Mouse (Mus musculus) MEL (cell line): ENCODE results near the gene Lrfn4. TPM values are rescaled to one million over a fixed set of nuclear protein-coding genes. Genes with fewer than 3 reads are reported as not detected.

Source experiments
- DNase-seq: peaks from one replicate; pipeline ENCODE4 v3.0.0; 2011; ENCODE audit warnings: low read depth, low spot score
- H3K27ac ChIP-seq: 2 replicates; pipeline ENCODE4 v1.5.1; 2012; ENCODE audit warnings: low read depth, mild to moderate bottlenecking, control low read depth, low read length, moderate library complexity; ENCODE audit not compliant: control insufficient read depth
- H3K27me3 ChIP-seq, 2 experiments: fragments of 150-350 bp in 1 of 2; sonication (generic) in 1 of 2; 2 replicates each; pipeline ENCODE4 v1.6.1; 2012; ENCODE audit warnings: low read length in 2 of 2, mild to moderate bottlenecking in 2 of 2, improper control_type of control experiment in 1 of 2, moderate library complexity in 1 of 2; ENCODE audit not compliant: insufficient read depth in 2 of 2, control insufficient read depth in 1 of 2
- H3K36me3 ChIP-seq, 2 experiments: 2 replicates each; pipeline ENCODE4 v1.6.1; 2012 to 2014; ENCODE audit warnings: low read length in 2 of 2, improper control_type of control experiment in 1 of 2, inconsistent platforms in 1 of 2, mild to moderate bottlenecking in 1 of 2; ENCODE audit not compliant: insufficient read depth in 2 of 2, control insufficient read depth in 1 of 2
- H3K4me1 ChIP-seq, 2 experiments: fragments of 150-350 bp in 1 of 2; sonication (generic) in 1 of 2; 2 replicates each; pipeline ENCODE4 v1.6.1; 2012; ENCODE audit warnings: low read length in 2 of 2, improper control_type of control experiment in 1 of 2, mild to moderate bottlenecking in 1 of 2; ENCODE audit not compliant: insufficient read depth in 2 of 2, control insufficient read depth in 1 of 2
- H3K4me3 ChIP-seq, 2 experiments: fragments of 150-350 bp in 1 of 2; sonication (generic) in 1 of 2; 2 replicates each; pipeline ENCODE4 v1.5.1; 2012; ENCODE audit warnings: low read depth in 2 of 2, low read length in 2 of 2, mild to moderate bottlenecking in 2 of 2, moderate library complexity in 2 of 2, control low read depth in 1 of 2, improper control_type of control experiment in 1 of 2; ENCODE audit not compliant: control insufficient read depth in 1 of 2, insufficient read depth in 1 of 2
- H3K79me2 ChIP-seq: 2 replicates; pipeline ENCODE4 v1.6.1; 2012; ENCODE audit warnings: mild to moderate bottlenecking, low read length, moderate library complexity; ENCODE audit not compliant: control insufficient read depth, poor library complexity, insufficient read depth
- H3K9ac ChIP-seq: 2 replicates; pipeline ENCODE4 v1.6.1; 2012; ENCODE audit warnings: low read depth, mild to moderate bottlenecking, control low read depth, low read length, moderate library complexity; ENCODE audit not compliant: control insufficient read depth, poor library complexity, severe bottlenecking
- H3K9me3 ChIP-seq: fragments of 150-350 bp; sonication (generic); replicated peaks from 2 replicates; pipeline ENCODE4 v1.6.1; 2012; ENCODE audit warnings: mild to moderate bottlenecking, low read length, improper control_type of control experiment, moderate library complexity; ENCODE audit not compliant: insufficient read depth
- CHD1 ChIP-seq: IDR thresholded peaks from 2 replicates; pipeline ENCODE4 v1.6.1; 2012; ENCODE audit warnings: low read depth, mild to moderate bottlenecking, inconsistent platforms, low read length, improper control_type of control experiment
- ELF1 ChIP-seq: IDR thresholded peaks from 2 replicates; pipeline ENCODE4 v1.6.1; 2014; ENCODE audit warnings: low read depth, mild to moderate bottlenecking, inconsistent platforms, low read length, improper control_type of control experiment, moderate library complexity
- EP300 ChIP-seq, 2 experiments: IDR thresholded peaks; 2 replicates each; pipeline ENCODE4 v1.6.1; 2011; ENCODE audit warnings: improper control_type of control experiment in 2 of 2, low read length in 2 of 2, low read depth in 1 of 2, mild to moderate bottlenecking in 1 of 2
- GABPA ChIP-seq: IDR thresholded peaks from 2 replicates; pipeline ENCODE4 v1.6.1; 2012; ENCODE audit warnings: low read depth, mild to moderate bottlenecking, inconsistent platforms, low read length, improper control_type of control experiment, moderate library complexity
- JUND ChIP-seq: IDR thresholded peaks from 2 replicates; pipeline ENCODE4 v1.6.1; 2011; ENCODE audit warnings: low read depth, mild to moderate bottlenecking, improper control_type of control experiment, low read length
- MAFK ChIP-seq: IDR thresholded peaks from 2 replicates; pipeline ENCODE4 v1.6.1; 2011; ENCODE audit warnings: low read depth, mild to moderate bottlenecking, low read length, improper control_type of control experiment, borderline replicate concordance
- NRF1 ChIP-seq: IDR thresholded peaks from 2 replicates; pipeline ENCODE4 v1.6.1; 2014; ENCODE audit warnings: low read depth, mild to moderate bottlenecking, inconsistent platforms, low read length, improper control_type of control experiment, moderate library complexity; ENCODE audit not compliant: poor library complexity, insufficient read depth, severe bottlenecking
- POLR2A ChIP-seq, 2 experiments: IDR thresholded peaks; 2 replicates each; pipeline ENCODE4 v1.6.1; 2011 to 2012; ENCODE audit warnings: low read length in 2 of 2, mild to moderate bottlenecking in 2 of 2, control low read depth in 1 of 2, improper control_type of control experiment in 1 of 2, low read depth in 1 of 2, moderate library complexity in 1 of 2; ENCODE audit not compliant: control insufficient read depth in 1 of 2, insufficient read depth in 1 of 2, poor library complexity in 1 of 2
- SIN3A ChIP-seq: IDR thresholded peaks from 2 replicates; pipeline ENCODE4 v1.6.1; 2012; ENCODE audit warnings: low read length, improper control_type of control experiment, inconsistent platforms
- USF1 ChIP-seq: IDR thresholded peaks from 2 replicates; pipeline ENCODE4 v1.6.1; 2014; ENCODE audit warnings: low read depth, mild to moderate bottlenecking, inconsistent platforms, low read length, improper control_type of control experiment, moderate library complexity
- USF2 ChIP-seq, 2 experiments: IDR thresholded peaks; 2 replicates each; pipeline ENCODE4 v1.6.1; 2011 to 2012; ENCODE audit warnings: improper control_type of control experiment in 2 of 2, low read length in 2 of 2, borderline replicate concordance in 1 of 2, inconsistent platforms in 1 of 2, low read depth in 1 of 2, mild to moderate bottlenecking in 1 of 2; ENCODE audit not compliant: insufficient read depth in 1 of 2
- ZNF384 ChIP-seq: IDR thresholded peaks from 2 replicates; pipeline ENCODE4 v1.6.1; 2012; ENCODE audit warnings: low read depth, mild to moderate bottlenecking, inconsistent platforms, low read length, improper control_type of control experiment
- polyA plus RNA-seq, 2 experiments: library from polyadenylated mRNA; stranded (reverse) in 1 of 2; unstranded in 1 of 2; fragments of >175 nt in 1 of 2; fragments of >200 nt in 1 of 2; gene quantifications; 2 replicates each; pipeline versions ENCODE4 v1.2.1 to v1.2.4; 2012; ENCODE audit warnings: low replicate concordance in 2 of 2, low read depth in 1 of 2; ENCODE audit not compliant: insufficient read length in 2 of 2, insufficient read depth in 1 of 2, missing spikeins in 1 of 2
- total RNA-seq: library from RNA; depleted of rRNA; stranded (reverse); fragments of 300-350 nt; gene quantifications from 2 replicates; pipeline ENCODE4 v1.2.3, GENCODE M21; 2012

Lrfn4 gene
- total and polyA plus RNA-seq, 3 experiments = 14.0 to 17.5 TPM; not detected in 1

DNA sequence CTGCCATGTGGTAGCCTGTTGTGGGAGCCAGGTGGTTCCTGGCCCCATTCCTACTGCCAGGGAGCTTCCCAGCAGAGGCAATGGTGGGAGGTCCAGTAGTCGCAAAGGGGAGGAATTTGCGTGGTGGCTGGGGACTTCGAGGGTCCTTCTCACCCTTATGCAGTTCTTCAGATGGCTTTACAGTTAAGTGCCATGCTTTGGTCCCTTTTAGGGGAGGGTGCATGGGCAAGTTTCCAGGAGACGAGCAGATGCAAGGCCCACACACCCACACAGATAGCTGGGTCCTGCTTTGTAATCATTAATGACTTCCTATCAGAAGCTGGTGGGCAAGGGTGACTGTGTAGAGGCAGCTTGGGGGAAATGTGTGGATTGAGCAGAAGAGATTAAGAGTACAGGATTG is 1.1 kb upstream of the Lrfn4 start:
- Histone ChIP-seq H3K9ac (peak overlapping the region; percentile 41; the same call in 1 of the 2 replicates), H3K36me3 (peaks cover 0 to 6% of the 10 kb centered on the region in 2 experiments; a peak in 2 of 4 replicates), H3K27me3 (no peaks in the 10 kb centered on the region), H3K27ac (peak overlapping the region; percentile 26; the same call in 1 of the 2 replicates), H3K4me1 (peaks cover 0 to 10% of the 10 kb centered on the region in 2 experiments; a peak in 2 of 4 replicates), H3K9me3 (no peaks in the 10 kb centered on the region), H3K4me3 (no peak overlapping the region), H3K79me2 (peaks cover 2% of the 10 kb centered on the region; the same call in 1 of the 2 replicates)
- TF ChIP-seq SIN3A (peak; percentile 20; the same call in 1 of the 2 replicates), EP300 (IDR thresholded peaks at IDR 0.05; ENCODE audit: low read depth in 1 of 2, low read length in 2 of 2) (peak in 1 of 2 experiments; percentile 12; a peak in 2 of 4 replicates), MAFK (no peak)
- peak; percentile 56 for DNase-seq

GRCm38 (mm10) chr19:4614305-4615150 is 939 bp downstream of the Lrfn4 start:
- Histone ChIP-seq H3K9ac (peak overlapping the region; percentile 73), H3K9me3 (no peaks in the 10 kb centered on the region), H3K4me3 (peak overlapping the region; percentile 62 to 70), H3K27ac (no peak overlapping the region), H3K4me1 (peaks cover 0 to 10% of the 10 kb centered on the region in 2 experiments; a peak in 2 of 4 replicates), H3K36me3 (peaks cover 0 to 6% of the 10 kb centered on the region in 2 experiments; a peak in 2 of 4 replicates), H3K27me3 (no peaks in the 10 kb centered on the region), H3K79me2 (peaks cover 2% of the 10 kb centered on the region; the same call in 1 of the 2 replicates)
- TF ChIP-seq POLR2A (IDR thresholded peaks at IDR 0.05; ENCODE audit: control insufficient read depth in 1 of 2, insufficient read depth in 1 of 2, low read depth in 1 of 2, low read length in 2 of 2, poor library complexity in 1 of 2) (peak in 1 of 2 experiments; percentile 7; a peak in 1 of 4 replicates), GABPA (no peak)
- no peak for DNase-seq

DNA sequence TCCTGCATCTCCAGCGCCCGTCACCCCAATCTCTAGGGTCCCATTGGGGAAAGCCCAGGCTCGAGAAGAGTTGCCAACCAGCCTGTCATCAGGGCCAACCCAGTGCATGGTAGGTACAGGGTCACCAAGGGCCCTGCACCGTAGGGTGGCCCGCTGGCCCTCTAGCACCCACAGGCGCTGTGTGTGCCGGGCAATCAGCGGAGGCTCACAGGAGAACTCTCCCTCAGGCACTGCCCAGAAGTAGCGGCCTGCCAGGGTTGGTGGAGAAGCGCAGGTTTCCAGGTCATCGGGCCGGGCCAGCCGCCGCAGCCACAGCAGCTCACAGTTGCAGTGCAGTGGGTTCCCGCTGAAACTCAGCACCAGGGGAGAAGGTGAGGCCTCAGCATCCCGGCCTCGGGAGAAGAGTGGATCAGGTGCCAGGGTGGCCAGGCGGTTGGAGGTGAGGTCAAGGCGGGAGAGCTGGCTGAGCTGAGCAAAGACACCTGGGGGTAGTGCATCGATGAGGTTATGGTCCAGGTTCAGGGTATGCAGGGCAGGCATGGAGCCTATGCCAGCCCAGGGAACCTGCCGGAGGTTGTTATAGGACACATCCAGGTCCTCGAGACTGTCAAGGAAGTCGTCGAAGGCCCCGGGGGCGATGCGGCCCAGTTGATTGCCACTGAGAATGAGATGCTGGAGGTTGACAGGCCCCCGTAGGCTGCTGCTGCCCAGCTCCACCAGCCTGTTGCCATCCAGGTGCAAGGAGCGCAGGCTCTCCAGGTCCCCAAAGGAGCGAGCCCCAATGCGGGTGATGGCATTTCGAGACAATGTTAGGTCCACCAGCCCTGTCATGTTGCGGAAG is 1.8 kb downstream of the Lrfn4 start:
- no peaks in the 10 kb centered on the region for H3K27me3 ChIP-seq

More for the DNA sequence above, 1.8 kb downstream of the Lrfn4 start:
- peaks cover 2% of the 10 kb centered on the region; the same call in 1 of the 2 replicates for H3K79me2 ChIP-seq
- no peak overlapping the region for H3K27ac ChIP-seq
- no peak for DNase-seq
- H3K4me3 ChIP-seq = no peak overlapping the region
- TF ChIP-seq USF1 (no peak), CHD1 (no peak), MAFK (no peak), ZNF384 (no peak), USF2 (IDR thresholded peaks at IDR 0.05; ENCODE audit: borderline replicate concordance in 1 of 2, insufficient read depth in 1 of 2, low read depth in 1 of 2, low read length in 2 of 2) (no peak), ELF1 (no peak), JUND (no peak), NRF1 (no peak)
- H3K4me1 ChIP-seq = peaks cover 0 to 10% of the 10 kb centered on the region in 2 experiments; a peak in 2 of 4 replicates
- no peaks in the 10 kb centered on the region for H3K9me3 ChIP-seq
- no peak overlapping the region for H3K9ac ChIP-seq
- H3K36me3 ChIP-seq = peaks cover 0 to 6% of the 10 kb centered on the region in 2 experiments; a peak in 2 of 4 replicates
